Mouse (Mus musculus): Measurements from ENCODE around the gene Gm8890. TPM values are rescaled to one million over a fixed set of nuclear protein-coding genes. Genes with fewer than 3 reads are reported as not detected.
"Not testable (repeated sequence)": the region's sequence is repeated elsewhere in the genome, so short reads cannot be mapped to it uniquely, and the experiment has no call there.

Gene Gm8890
- polyA plus RNA-seq (2016; fragmentation: Nextera tagmentation; extraction: Ambion mirVana): not detected in 2 replicates

GRCm38 (mm10) chr5:11255733-11256132 is at the start of gene Gm8890:
Gene Gm8890, plus strand, starts transcription at chr5:11256033.
- not testable (repeated sequence) for H3K27ac ChIP-seq; H3K9me3 ChIP-seq; H3K27me3 ChIP-seq (ENCODE audit: poor library complexity, severe bottlenecking); H3K4me3 ChIP-seq; DNase-seq (ENCODE audit: extremely low spot score, low spot score); H3K36me3 ChIP-seq (replicated peaks); H3K4me1 ChIP-seq
- WGBS: 71% methylated on average over 1 of the region's 2 CpGs

GRCm38 (mm10) chr5:11256221-11256620 is 388 bp downstream of the Gm8890 start:
- H3K4me1 ChIP-seq; H3K27me3 ChIP-seq (ENCODE audit: poor library complexity, severe bottlenecking); H3K9me3 ChIP-seq; H3K36me3 ChIP-seq (replicated peaks); H3K27ac ChIP-seq; H3K4me3 ChIP-seq; DNase-seq (ENCODE audit: extremely low spot score, low spot score): not testable (repeated sequence)
- 73% methylated on average over 1 of the region's 1 CpGs for WGBS

Other genes starting within 250 kb of the Gm8890 start
- gene Gm8879, start 128.4 kb upstream of the Gm8890 start, polyA plus RNA-seq (2016; fragmentation: Nextera tagmentation; extraction: Ambion mirVana): not detected in 2 replicates
- gene Gm5861, start 73.0 kb upstream of the Gm8890 start, polyA plus RNA-seq (2016; fragmentation: Nextera tagmentation; extraction: Ambion mirVana): not detected in 2 replicates
- gene Speer1, start 85.5 kb downstream of the Gm8890 start, polyA plus RNA-seq (2016; fragmentation: Nextera tagmentation; extraction: Ambion mirVana): not detected in 2 replicates
- gene Gm8897, start 160.4 kb downstream of the Gm8890 start, polyA plus RNA-seq (2016; fragmentation: Nextera tagmentation; extraction: Ambion mirVana): not detected in 2 replicates
- not detected in 2 replicates for gene Gm8906, start 246.7 kb downstream of the Gm8890 start, polyA plus RNA-seq (2016; fragmentation: Nextera tagmentation; extraction: Ambion mirVana)